In the genomic region with DNA sequence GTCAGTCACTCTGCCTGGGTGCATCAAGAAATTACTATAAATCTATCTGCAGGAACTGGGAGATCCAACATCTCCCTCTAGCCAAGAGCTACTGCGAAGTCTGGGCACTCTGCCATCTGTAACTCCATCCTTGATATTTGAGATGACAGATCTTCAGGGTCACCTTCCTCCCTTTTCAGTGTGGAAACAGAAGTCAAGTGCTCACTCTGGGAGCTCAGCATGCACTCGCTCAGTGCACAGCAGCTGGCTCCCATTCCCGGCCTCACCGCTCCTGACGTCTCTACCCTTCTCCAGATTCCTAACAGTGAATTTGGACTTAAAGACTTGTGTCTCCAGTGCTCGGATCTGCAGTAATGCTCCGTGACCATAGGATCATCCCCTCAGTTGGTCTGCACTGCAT, we compare ENCODE assay signal across 9 mouse cellular contexts.
DNase-seq lines count a peak whose midpoint lies in the region; ATAC-seq and TF ChIP-seq lines count a peak whose summit lies in the region.
"Had no signal": no experiment of that assay in that cellular context is flagged by ENCODE, and none has a peak within 500 bp of the region (broad histone marks: within the 10 kb centered on the region; RNA-seq: fewer than 3 reads in every experiment).

No protein-coding gene starts in this region.

- no peaks in the 10 kb centered on the region for H3K9me3 ChIP-seq in forebrain, embryonic 15.5 days

- H3K9ac ChIP-seq in forebrain, embryonic 15.5 days (replicated peaks), result no peak overlapping the region

- H3K36me3 ChIP-seq in kidney, adult 2 months (ENCODE audit: control insufficient read depth, insufficient read depth, low read length), result no peaks in the 10 kb centered on the region
- H3K36me3 ChIP-seq in forebrain, embryonic 15.5 days, result no peaks in the 10 kb centered on the region

- intact Hi-C loops in heart, postnatal 25 days (cut with DNase I), result no loop called here

- H3K4me3 ChIP-seq in kidney, adult 2 months (ENCODE audit: insufficient read depth, low read depth, low read length), result no peak overlapping the region
- no peak overlapping the region for H3K4me3 ChIP-seq in layer of hippocampus, adult 2 months
- H3K4me3 ChIP-seq in forebrain, embryonic 15.5 days, result no peak overlapping the region
- H3K4me3 ChIP-seq: myocyte had no signal

- ATAC-seq in forebrain, embryonic 15.5 days (replicated peaks), result no peak

- no peak for TF ChIP-seq POLR2A in kidney, adult 2 months (IDR thresholded peaks at IDR 0.05; ENCODE audit: low read depth, low read length)

- no peak overlapping the region for H3K4me2 ChIP-seq in forebrain, embryonic 15.5 days (replicated peaks)

- H3K27ac ChIP-seq in kidney, adult 2 months (ENCODE audit: insufficient read depth, low read depth, low read length), result no peak overlapping the region
- H3K27ac ChIP-seq in layer of hippocampus, adult 2 months, result no peak overlapping the region
- no peak overlapping the region for H3K27ac ChIP-seq in forebrain, embryonic 15.5 days (replicated peaks)

- peak; percentile 7 for DNase-seq in heart, adult 8-10 months (ENCODE audit: low spot score)
- DNase-seq in heart, postnatal 25 days (ENCODE audit: low spot score), result no peak
- DNase-seq in MN1 (ENCODE audit: low spot score), result peak; percentile 76
- peak; percentile 61 for DNase-seq in cerebellum, adult 9-10 months
- DNase-seq in kidney, adult 2 months, result peak; percentile 28
- peak; percentile 94 for DNase-seq in skeletal muscle tissue, adult 2 months (ENCODE audit: low read depth, low spot score)
- no peak for DNase-seq in layer of hippocampus, adult 2 months (ENCODE audit: low spot score in 2 of 2)

- 25% methylated on average over 7 of the region's 7 CpGs for whole genome bisulfite sequencing in kidney, adult 2 months
- WGBS in forebrain, embryonic 15.5 days, result 76% methylated on average over 7 of the region's 7 CpGs

- no peaks in the 10 kb centered on the region for H3K27me3 ChIP-seq in kidney, adult 2 months (replicated peaks; ENCODE audit: control insufficient read depth, insufficient read depth, low read length)
- no peaks in the 10 kb centered on the region for H3K27me3 ChIP-seq in forebrain, embryonic 15.5 days

- TF ChIP-seq CTCF in kidney, adult 2 months (conservative IDR thresholded peaks at IDR 0.05; ENCODE audit: insufficient read depth, insufficient read length, low read depth, low read length), result no peak
- TF ChIP-seq CTCF in layer of hippocampus, adult 2 months (conservative IDR thresholded peaks at IDR 0.05), result no peak

- H3K4me1 ChIP-seq in kidney, adult 2 months (ENCODE audit: control insufficient read depth, insufficient read depth, low read length), result no peaks in the 10 kb centered on the region
- H3K4me1 ChIP-seq in forebrain, embryonic 15.5 days, result peaks cover 4% of the 10 kb centered on the region; the same call in 1 of the 2 replicates

Comparison
In these comparisons a context has a peak if more than half of its experiments do, and no peak if none do; other contexts are left out.
1. DNase-seq: peak in heart, adult 8-10 months (single experiment), MN1 (single experiment), cerebellum, adult 9-10 months (single experiment), kidney, adult 2 months (single experiment) and skeletal muscle tissue, adult 2 months (single experiment); none in heart, postnatal 25 days (single experiment) and layer of hippocampus, adult 2 months (0 of 2).